Mouse (Mus musculus) midbrain, embryonic 10.5 days (tissue): ENCODE measurements around the gene Trim28. TPM values are rescaled to one million over a fixed set of nuclear protein-coding genes. Genes with fewer than 3 reads are reported as not detected.

Source experiments
- DNase-seq: peaks from one replicate; pipeline ENCODE4 v3.0.0-alpha.2; 2017; ENCODE audit warnings: low spot score
- H3K27ac ChIP-seq: fragments of 300-500 bp; sonication (generic); replicated peaks from 2 replicates; pipeline ENCODE4 v1.5.1; 2016; ENCODE audit warnings: mild to moderate bottlenecking
- H3K27me3 ChIP-seq: fragments of 300-500 bp; sonication (generic); 2 replicates; pipeline ENCODE4 v1.6.1; 2016; ENCODE audit warnings: low read depth, mild to moderate bottlenecking; ENCODE audit not compliant: poor library complexity, severe bottlenecking
- H3K36me3 ChIP-seq: fragments of 300-500 bp; sonication (generic); 2 replicates; pipeline ENCODE4 v1.6.1; 2016; ENCODE audit warnings: mild to moderate bottlenecking, moderate library complexity
- H3K4me1 ChIP-seq: fragments of 300-500 bp; sonication (generic); 2 replicates; pipeline ENCODE4 v1.6.1; 2016
- H3K4me3 ChIP-seq: fragments of 300-500 bp; sonication (generic); 2 replicates; pipeline ENCODE4 v1.5.1; 2016; ENCODE audit warnings: mild to moderate bottlenecking, moderate library complexity
- H3K9me3 ChIP-seq: fragments of 300-500 bp; sonication (generic); replicated peaks from 2 replicates; pipeline ENCODE4 v1.6.1; 2016; ENCODE audit warnings: mild to moderate bottlenecking
- WGBS: fragments of 180-500 bp; shearing (Covaris S2); methylation state at CpG from one replicate; pipeline ENCODE4 v1.1.7; 2016; 5-methylcytosine and 5-hydroxymethylcytosine counted together
- polyA plus RNA-seq: library from polyadenylated mRNA; unstranded; fragments of >200 nt; fragmentation: Nextera tagmentation; extraction: Ambion mirVana; gene quantifications from 2 replicates; pipeline ENCODE4 v1.2.1, GENCODE M21; 2016

Gene Trim28
- polyA plus RNA-seq, 1 experiment from 2014 or later: 398 TPM

DNA sequence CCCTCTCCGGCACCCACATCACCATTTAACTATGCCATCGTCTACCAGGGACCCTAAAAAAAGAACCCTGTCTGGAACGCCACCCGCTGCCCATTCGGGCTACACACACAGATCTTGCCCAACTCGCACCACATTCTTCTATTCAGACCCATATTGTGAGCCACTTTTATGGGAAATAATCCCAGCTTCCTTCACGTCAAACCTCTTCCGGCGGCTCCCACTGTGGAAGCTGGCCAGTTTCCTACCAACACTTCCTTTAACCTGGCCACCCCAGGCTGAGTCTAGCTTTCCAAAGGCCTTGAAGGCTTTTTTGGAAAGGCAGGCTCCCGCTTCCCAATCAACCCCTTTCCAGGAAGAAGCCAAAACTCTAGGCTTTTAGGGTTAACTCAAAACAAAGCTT lies 7.6 kb downstream of the Trim28 start:
- H3K9me3 ChIP-seq: no peaks in the 10 kb centered on the region
- H3K36me3 ChIP-seq: peaks cover 43% of the 10 kb centered on the region
- H3K4me3 ChIP-seq: no peak overlapping the region
- peaks cover 22% of the 10 kb centered on the region for H3K27me3 ChIP-seq
- H3K4me1 ChIP-seq: peaks cover 34% of the 10 kb centered on the region
- 86% methylated on average over 10 of the region's 10 CpGs for WGBS
- no peak for DNase-seq
- no peak overlapping the region for H3K27ac ChIP-seq

- H3K36me3 ChIP-seq: peaks cover 43% of the 10 kb centered on the region
- H3K27ac ChIP-seq: 0 out of 2 replicates have a peak overlapping the region, but pooled peaks have one; percentile 9
- peak overlapping the region; percentile 41 for H3K4me3 ChIP-seq
- H3K9me3 ChIP-seq: no peaks in the 10 kb centered on the region
- H3K4me1 ChIP-seq: peaks cover 34% of the 10 kb centered on the region
- H3K27me3 ChIP-seq: peaks cover 22% of the 10 kb centered on the region
- DNase-seq: no peak
- 38% methylated on average over 57 of the region's 57 CpGs for WGBS
These were observed 8.6 kb downstream of the Trim28 start for GRCm38 (mm10) chr7:13007341-13008092.

DNA sequence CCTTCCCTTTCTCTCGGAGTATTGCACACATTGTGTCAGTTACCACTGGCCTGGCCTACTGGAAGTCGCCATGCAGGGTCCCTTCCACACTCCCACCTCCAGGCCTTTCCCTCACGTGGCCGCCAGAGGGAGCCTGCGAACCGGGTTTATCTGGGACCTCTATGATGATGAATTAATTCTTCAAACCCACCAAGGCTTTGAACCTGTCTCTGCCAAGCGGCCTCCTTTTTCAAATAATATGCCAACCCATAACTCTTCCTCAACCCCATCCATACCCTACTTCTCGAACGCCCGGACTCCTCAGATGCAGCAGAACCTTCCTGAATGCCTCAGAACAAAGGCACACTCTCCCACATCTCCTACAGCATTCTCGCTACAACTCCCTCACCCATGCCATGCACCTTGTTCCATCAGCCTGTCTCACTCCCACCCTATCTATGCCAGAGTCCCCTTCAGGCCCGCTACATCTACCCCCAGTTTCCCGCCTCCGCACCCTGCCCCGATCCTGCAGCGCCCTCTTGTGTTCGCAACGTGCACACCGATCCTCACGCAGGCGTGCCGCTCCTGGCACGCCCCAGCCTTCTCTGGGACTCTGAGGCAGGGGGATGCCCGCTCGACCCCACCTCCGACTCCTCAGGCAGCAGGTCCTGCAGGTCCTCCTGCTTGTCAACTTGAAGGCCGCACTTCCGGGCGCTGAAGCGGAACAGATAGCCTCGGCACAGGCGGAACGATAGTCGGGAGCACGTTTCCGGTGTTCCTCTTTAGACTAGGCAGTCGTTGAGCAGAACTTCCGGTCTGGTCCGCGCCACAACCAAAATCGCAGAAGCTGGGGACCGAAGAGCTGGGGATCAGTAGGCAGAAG lies 10.5 kb downstream of the Trim28 start:
- DNase-seq: peak; percentile 98
- Histone ChIP-seq H3K27me3 (peaks cover 22% of the 10 kb centered on the region), H3K4me1 (peaks cover 34% of the 10 kb centered on the region), H3K36me3 (peaks cover 36% of the 10 kb centered on the region), H3K27ac (peak overlapping the region; percentile 97), H3K4me3 (peak overlapping the region; percentile 74), H3K9me3 (no peaks in the 10 kb centered on the region)
- under 1% methylated on average over 42 of the region's 42 CpGs for WGBS

DNA sequence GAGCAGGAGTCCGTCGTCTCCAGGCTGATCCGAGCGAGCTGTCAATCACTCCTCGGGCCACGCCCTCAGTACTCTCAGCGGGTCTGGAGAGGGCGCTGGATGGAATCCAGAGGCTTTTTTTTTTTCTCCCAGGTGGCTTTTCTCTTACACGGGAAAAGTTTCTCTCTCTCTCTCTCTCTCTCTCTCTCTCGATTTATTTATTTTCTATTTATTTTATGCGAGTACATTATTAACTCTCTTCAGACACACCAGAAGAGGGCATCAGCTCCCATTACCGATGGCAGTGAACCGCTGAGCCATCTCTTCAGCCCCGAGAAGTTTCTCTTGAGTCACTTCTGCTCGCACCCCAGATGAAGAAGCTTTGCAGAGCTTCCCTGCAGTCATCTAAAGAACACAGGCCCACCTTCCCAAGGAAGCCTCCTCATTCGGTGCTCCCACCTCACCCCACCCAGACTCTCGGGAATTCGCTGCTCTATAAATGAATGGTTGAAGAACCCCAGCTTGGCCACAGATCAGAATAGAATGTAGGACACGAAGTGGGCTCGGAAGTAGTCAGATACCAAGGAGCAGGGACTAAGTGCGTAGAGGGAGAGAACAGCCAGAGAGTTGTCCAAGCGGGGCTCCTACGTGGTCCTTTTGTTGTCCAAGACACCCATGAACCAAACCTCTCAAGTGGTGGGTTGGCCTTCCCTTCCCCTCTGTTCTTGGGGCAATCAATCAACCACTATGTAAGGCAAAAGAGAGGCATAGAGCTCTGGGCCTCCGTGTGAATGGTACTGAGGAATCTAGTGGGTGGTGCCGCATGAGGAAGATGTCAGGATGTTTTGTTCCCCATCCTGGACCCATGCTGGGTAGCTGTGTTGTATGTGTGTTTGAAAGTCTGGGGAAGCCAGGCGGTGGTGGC lies 11.3 kb downstream of the Trim28 start, which contains the start of gene Zbtb45:
Gene Zbtb45, minus strand, starts transcription at position 30 of the 904 bp plus-strand sequence.
- peak within 1 kb of the TSS; percentile 74 for H3K4me3 ChIP-seq
- WGBS: 17% methylated on average over 26 of the region's 26 CpGs
- H3K9me3 ChIP-seq: no peaks in the 10 kb centered on the region
- H3K4me1 ChIP-seq: peaks cover 34% of the 10 kb centered on the region
- H3K27me3 ChIP-seq: peaks cover 22% of the 10 kb centered on the region
- H3K27ac ChIP-seq: peak within 1 kb of the TSS; percentile 97
- peak; percentile 41 for DNase-seq
- peaks cover 28% of the 10 kb centered on the region for H3K36me3 ChIP-seq

- no peaks in the 10 kb centered on the region for H3K36me3 ChIP-seq
- no peaks in the 10 kb centered on the region for H3K27me3 ChIP-seq
- no peak for DNase-seq
- no peak overlapping the region for H3K4me3 ChIP-seq
- no peak overlapping the region for H3K27ac ChIP-seq
- WGBS: 72% methylated on average over 4 of the region's 4 CpGs
- H3K9me3 ChIP-seq: no peaks in the 10 kb centered on the region
- H3K4me1 ChIP-seq: peaks cover 21% of the 10 kb centered on the region
These were observed 14.8 kb downstream of the Trim28 start for GRCm38 (mm10) chr7:13013671-13014070.

DNA sequence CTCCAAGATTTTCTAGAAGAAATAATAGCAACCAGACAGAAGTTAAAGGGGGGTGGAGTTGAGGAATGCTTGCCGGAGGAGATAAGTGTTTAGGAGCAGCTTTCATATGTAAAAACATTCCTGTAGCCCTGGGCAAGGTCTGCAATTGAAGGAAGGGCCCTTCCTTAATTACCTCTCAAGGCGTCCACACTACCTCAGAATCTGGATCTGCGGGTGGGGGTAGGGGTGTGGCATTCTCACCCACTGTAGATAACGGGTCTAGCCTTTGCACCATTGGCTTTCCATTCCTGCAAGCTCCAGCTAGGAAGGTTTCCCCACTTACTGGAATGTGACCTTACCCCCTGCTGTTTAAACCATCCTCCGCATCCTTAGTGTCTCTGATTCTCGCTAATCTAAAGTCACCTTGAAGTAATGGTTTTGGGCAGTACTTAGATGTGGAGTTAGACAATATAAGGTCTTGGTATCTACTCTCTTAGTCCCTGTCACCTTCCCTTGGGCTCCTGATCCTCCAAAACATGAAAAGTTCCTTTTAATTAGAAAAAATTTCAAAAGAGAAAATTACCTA lies 15.4 kb downstream of the Trim28 start:
- Histone ChIP-seq H3K27me3 (no peaks in the 10 kb centered on the region), H3K9me3 (no peaks in the 10 kb centered on the region), H3K4me1 (peaks cover 16% of the 10 kb centered on the region), H3K4me3 (no peak overlapping the region), H3K36me3 (no peaks in the 10 kb centered on the region), H3K27ac (no peak overlapping the region)
- DNase-seq: no peak
- 34% methylated on average over 6 of the region's 6 CpGs for WGBS

DNA sequence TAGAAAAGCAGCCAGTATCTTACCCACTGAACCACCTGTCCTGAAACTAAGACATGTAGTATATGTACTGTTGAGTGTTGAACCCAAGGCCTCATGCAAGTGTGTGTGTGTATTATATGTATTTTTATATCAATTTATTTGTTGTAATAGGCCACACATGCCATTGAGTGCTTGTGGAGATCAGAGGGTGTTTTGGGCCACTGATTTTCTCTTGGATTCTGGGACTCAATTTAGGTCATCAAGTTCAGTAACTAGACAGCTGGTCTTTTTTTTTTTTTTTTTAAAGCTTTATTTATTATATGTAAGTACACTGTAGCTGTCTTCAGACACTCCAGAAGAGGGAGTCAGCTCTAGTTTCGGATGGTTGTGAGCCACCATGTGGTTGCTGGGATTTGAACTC lies 16.3 kb downstream of the Trim28 start:
- 82% methylated on average over 1 of the region's 1 CpGs for WGBS
- Histone ChIP-seq H3K27me3 (no peaks in the 10 kb centered on the region), H3K36me3 (no peaks in the 10 kb centered on the region), H3K9me3 (no peaks in the 10 kb centered on the region), H3K4me3 (no peak overlapping the region), H3K27ac (no peak overlapping the region), H3K4me1 (peaks cover 12% of the 10 kb centered on the region)
- DNase-seq: no peak

DNA sequence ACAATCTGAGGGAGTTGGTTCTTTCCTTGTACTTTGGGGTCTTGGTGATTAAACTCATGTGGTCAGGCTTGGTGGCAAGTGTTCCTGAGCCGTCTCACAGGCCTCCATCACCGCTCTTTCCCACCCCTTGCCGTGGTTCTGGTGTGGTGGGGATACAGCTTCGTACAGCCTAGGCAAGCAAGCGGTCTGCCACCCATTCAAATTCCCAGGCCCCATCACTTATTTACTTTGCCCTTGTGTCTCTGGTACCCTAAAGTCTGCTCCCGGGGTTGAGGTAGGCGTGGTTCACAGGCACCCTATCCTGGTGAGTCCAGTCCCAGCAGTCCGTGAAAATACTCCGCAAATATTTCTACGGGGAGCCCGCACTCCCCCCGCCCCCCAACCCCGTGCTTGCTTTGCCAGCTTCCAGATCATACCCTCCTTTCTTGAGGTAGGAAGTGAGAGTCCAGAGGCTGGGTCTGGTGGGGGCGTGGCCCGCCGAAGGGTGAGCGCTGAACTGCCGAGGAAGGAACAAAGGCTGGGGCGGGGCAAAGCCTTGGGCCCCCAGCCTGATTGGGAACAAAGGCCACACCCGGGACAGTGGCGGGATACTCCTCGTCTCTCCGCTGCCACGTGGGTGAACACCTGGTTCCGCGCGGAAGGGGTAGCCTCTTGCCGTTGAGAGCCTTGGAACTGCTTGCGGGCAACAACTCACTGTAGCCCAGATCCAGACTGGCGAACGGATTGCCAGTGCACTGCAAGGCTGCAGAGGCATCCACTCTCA lies 24.0 kb downstream of the Trim28 start:
- H3K9me3 ChIP-seq: no peaks in the 10 kb centered on the region
- WGBS: 4% methylated on average over 31 of the region's 31 CpGs
- peaks cover 31% of the 10 kb centered on the region for H3K36me3 ChIP-seq
- DNase-seq: peak; percentile 90
- peak overlapping the region; percentile 78 for H3K4me3 ChIP-seq
- no peaks in the 10 kb centered on the region for H3K27me3 ChIP-seq
- H3K27ac ChIP-seq: peak overlapping the region; percentile 98
- H3K4me1 ChIP-seq: peaks cover 39% of the 10 kb centered on the region

DNA sequence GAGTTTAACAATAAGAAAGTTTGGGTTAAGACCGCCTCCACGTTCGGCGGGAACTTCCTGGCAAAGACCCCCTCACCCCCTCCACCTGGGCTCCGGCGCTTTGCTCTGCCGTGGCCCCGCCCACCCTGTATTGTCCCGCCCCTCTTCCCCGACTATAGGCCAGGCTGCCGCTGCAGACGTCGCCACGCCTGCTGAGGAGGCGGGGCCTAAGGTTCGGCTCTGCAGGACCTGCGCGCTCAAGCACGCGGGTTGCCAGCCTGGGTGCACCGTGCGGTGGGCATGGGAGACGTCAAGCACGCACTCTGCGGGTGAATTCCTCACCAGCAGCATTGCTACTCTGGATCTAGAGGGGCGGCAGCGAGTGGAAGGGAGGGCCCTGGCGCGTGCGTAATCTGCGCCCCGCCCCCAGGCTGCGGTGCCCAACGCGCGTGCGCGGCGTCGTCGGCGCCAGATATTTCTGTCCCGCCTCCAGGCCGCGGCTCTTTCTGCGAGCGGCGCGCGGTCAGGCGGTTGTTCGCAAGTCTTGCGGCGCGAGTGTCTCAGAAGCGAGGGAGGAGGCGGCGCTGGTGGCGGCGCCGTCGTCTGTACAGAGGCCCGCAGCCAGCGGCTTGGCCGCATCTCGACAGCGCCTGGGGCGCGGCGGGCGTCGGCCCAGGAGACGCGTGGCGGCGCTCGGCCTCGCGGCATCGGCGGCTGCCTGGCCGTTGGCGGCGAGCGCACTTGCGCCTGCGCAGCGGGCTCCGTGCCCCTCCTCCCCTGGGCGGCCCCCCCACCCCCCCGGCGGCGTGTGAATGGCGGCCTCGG lies 25.2 kb downstream of the Trim28 start:
- Histone ChIP-seq H3K36me3 (peaks cover 42% of the 10 kb centered on the region), H3K9me3 (no peaks in the 10 kb centered on the region), H3K27me3 (no peaks in the 10 kb centered on the region), H3K27ac (peak overlapping the region; percentile 98), H3K4me1 (peaks cover 39% of the 10 kb centered on the region), H3K4me3 (peak overlapping the region; percentile 78)
- DNase-seq: peak; percentile 97
- under 1% methylated on average over 93 of the region's 95 CpGs for WGBS

DNA sequence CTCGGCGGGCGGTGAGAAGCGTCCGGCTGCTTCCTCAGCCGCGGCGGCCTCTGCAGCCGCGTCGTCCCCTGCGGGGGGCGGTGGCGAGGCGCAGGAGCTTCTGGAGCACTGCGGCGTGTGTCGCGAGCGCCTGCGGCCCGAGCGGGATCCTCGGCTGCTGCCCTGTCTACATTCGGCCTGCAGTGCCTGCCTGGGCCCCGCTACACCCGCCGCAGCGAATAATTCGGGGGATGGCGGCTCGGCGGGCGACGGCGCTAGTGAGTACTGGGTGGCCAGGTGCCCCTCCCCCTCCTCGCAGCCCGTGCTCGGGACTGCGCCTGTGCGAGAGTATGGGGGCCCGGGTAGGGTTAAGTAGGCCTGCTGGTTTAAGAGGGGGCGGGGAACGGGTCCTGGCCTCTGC lies 25.9 kb downstream of the Trim28 start:
- H3K27me3 ChIP-seq: no peaks in the 10 kb centered on the region
- H3K4me1 ChIP-seq: peaks cover 39% of the 10 kb centered on the region
- DNase-seq: peak; percentile 85
- H3K27ac ChIP-seq: peak overlapping the region; percentile 98
- peak overlapping the region; percentile 78 for H3K4me3 ChIP-seq
- under 1% methylated on average over 35 of the region's 44 CpGs for WGBS
- H3K36me3 ChIP-seq: peaks cover 49% of the 10 kb centered on the region
- no peaks in the 10 kb centered on the region for H3K9me3 ChIP-seq
